Mouse (Mus musculus) thymus, postnatal 4 days (tissue): ENCODE results near the gene Cd47.

Experiments used
- DNase-seq: peaks from one replicate; pipeline ENCODE4 v3.0.0; 2021

The Cd47 gene

GRCm38 (mm10) chr16:49915532-49916476 is 115.5 kb downstream of the Cd47 start:
- no peak for DNase-seq

DNA sequence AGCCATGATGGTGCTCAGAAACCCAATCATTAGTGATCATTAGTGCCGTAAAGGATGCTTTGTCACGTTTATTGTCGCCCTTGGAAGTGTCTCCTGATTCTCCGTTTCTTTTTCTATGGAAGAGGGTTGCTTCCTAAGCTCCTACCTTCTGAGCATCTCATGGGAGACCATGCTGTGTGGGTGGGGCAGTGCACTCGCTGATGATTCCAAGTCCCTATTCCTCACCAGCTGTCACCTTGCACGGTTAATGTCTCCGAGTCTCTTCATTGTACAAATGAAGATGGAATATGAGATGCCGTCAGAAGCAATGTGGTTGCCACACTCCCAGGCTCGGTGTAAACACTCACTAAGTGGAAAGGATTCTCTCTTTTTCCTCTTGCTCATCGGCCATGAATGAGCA is 119.9 kb downstream of the Cd47 start:
- no peak for DNase-seq

DNA sequence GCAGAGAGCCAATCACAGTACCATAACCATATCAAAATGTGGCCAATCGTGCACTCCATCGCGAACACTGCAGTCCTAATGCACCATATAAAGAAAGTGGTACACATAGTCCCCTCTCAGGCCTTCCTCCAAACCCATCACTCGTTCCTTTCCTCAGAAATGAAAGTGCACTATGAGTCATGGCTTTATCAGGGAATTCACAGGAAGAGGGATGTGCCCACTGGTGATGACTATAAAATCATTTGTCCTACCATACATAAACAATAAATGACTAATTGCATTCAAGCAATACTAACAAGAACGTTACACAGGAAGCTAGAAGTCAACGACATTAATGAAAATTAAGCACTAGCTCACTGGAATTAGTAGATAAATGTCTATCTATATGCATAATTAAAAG is 121.3 kb downstream of the Cd47 start:
- no peak for DNase-seq

DNA sequence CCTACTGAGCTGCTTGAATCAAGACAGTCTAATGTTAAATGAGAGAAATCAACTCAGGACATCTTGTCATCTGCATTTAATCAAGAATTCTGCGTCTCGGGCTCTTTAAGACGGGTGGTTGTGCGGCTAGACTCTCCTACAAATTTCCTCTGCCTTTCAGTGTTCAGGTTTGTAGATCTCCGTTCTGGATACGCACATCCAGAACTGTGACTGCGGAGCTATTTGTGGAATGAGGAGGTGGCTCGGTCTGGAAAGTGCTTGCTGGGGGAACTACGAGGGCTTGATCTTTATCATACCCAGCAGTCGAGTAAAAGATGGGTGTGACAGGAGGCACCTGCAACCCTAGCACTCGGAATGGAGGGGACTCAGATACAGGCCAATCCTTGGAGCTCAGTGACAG is 121.8 kb downstream of the Cd47 start:
- no peak for DNase-seq

DNA sequence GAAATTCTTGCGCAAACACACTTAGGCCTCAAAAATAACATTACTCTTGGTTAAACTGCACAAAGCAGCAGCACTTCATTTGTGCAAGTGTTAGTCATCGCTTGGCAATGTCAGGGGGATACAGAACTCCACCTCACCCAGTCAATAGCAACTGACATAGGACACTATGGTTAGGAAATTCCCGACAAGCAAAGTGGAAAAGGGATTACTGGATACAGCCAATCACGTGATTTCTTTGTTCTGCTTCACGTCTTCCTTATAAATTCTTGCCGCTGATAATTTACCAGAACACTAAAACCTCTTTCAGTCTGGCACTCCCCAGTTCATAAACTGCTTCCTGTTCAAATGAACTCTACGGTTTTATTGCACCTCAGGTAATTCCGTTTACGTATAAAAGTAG is 123.4 kb downstream of the Cd47 start:
- no peak for DNase-seq

- no peak for DNase-seq
Observed at GRCm38 (mm10) chr16:49924941-49925340, 124.6 kb downstream of the Cd47 start.

- no peak for DNase-seq
Observed at GRCm38 (mm10) chr16:49933274-49933673, 132.9 kb downstream of the Cd47 start.

- no peak for DNase-seq
Observed at GRCm38 (mm10) chr16:49936008-49936443, 135.7 kb downstream of the Cd47 start.

GRCm38 (mm10) chr16:49936793-49937192 is 136.5 kb downstream of the Cd47 start:
- DNase-seq, result no peak

- no peak for DNase-seq
Observed at GRCm38 (mm10) chr16:49937218-49938165, 137.2 kb downstream of the Cd47 start.

DNA sequence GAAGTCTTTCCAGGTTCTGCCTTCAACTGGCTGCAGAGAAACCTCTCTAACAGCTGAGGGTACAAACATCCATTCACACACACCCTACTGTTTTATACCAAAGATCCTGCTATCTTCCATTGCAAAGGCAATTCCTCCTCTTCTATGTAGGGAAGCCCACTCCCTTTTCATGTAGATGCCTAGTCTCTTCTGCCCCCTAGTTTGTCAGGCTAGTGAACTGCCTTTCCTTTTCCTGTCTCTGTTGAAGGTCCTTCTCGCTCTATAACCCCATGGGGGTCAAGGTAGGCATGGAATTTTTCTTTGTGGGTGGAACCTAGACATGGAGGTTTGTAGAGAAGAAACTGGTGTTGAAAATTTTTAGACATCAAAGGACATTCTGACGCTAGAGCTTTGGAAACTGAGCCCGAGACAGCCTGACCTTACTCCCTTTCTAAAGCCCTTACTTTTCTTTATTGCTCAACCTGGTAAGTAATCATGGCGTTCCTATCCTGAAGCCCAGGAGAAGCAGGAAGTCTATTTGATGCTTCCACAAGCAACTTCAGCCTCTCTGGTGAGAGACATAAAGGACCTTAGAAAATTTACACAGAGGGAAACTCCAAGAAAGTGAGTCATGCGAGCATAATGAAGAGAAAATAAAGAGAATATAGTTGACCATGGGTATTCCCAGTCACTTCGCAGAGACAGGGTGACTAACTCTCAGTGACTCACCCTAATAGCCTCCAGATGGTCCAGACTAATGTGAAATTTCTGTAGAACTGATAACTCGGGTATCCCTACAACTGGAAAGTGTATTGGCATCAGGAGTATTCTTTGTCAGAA is 138.4 kb downstream of the Cd47 start:
- DNase-seq, result no peak

DNA sequence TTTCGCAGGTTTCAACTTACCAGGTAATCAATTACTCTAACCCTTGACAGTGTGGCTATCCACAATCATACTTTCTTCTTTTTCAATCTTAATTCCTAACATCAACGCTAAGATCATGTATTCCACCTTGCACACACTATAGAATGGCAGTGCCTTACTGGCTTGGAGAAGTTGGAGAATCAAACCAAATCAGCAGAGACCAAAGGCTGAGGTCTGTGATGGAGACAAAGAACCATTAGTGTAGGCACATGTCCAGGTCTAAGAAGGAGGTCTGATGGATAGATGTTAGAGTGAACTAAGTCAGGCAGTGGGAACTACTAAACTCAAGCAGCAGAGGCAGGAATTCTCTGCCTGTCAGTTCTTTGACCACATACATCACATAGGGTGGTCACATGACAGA is 139.0 kb downstream of the Cd47 start:
- no peak for DNase-seq

DNA sequence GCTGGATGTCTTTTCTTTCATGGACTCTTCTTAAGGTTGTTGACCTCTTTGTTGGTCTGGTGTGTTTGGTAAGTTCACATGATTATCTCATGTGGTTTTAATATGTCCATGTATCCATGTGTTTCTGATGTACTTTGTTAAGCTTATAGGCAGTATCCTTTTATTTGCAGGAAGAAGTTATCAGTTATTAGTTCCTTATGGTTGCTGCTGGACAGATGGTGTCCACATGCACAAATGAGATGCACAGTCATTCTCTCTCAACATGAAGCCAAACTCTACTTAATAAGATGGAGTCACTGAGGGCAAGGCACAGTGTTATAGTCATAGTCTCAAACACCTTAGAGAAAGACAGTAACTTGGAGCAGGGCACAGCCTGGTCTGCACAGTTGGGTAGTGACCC is 140.1 kb downstream of the Cd47 start:
- DNase-seq, result no peak

GRCm38 (mm10) chr16:49941031-49941430 is 140.7 kb downstream of the Cd47 start:
- DNase-seq, result no peak

DNA sequence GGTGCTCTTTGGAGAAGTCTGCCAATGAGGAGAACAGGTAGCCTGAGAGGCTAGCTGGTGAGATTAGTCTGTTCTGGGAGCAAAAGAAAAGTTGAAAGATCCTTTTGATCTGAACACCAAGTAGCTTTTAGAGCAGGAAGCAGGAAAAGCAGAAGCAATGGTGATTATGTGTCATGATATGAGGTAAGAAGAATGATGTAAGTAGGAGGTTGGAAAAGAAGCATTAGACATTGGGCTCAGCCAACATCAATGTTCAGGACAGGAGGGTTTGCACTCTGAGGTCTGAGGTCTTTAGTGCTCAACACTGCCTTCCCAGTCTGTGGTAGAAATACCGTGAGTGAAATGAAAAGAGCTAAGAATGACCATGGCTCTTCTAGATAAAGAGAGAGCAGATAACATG is 143.4 kb downstream of the Cd47 start:
- no peak for DNase-seq

DNA sequence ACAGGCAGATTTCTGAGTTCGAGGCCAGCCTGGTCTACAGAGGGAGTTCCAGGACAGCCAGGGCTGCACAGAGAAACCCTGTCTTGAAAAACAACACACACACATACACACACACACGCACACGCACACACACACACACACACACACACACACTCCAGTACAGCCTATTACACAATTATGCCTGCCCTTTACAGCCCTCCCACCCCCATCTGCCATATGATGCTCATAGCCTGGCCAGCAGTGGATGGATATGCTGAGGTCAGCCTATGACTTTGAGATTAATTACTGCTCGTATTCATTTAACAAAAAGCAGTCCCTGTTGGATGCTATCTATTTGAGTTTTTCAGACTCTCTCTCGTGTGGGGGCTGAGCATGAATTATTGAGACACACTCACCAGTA is 144.8 kb downstream of the Cd47 start:
- no peak for DNase-seq

DNA sequence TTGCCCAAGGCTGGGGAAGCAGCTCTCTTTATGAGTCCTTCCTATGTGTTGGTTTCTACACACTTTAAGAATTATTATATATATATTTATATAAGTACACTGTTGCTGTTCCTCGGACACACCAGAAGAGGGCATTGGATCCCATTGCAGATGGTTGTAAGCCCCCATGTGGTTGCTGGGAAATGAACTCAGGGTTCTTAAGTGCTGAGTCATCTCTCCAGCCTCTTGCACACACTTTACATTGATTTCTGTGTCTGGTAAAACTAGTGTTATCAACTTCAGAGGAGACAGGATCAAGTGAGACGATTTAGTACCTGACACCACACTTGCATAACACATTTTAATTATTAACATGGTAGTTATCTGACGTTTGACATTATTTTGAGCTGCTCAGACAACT is 146.7 kb downstream of the Cd47 start:
- DNase-seq, result no peak

- DNase-seq, result no peak
Observed at GRCm38 (mm10) chr16:49947610-49948009, 147.3 kb downstream of the Cd47 start.

DNA sequence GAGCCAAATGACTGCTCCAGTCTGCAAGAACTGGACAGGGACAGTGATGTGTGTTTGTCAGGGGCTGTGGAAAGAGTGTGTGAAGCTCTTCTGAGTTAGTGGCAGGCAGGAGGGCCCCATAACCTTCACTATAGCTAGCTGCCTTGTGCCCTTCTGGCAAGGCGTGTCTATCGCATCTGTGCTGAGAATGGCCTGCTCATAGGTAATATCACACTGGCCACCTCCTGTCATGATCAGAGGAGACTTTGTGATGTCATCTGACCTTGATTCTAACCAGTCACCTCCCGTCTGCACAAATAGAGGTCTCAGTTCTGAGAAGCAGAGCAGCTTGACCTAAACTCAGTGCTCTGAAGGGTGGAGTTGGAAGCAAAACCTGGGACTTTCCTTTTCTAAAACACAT is 148.0 kb downstream of the Cd47 start:
- DNase-seq, result no peak

- DNase-seq, result no peak
Observed at GRCm38 (mm10) chr16:49949261-49949660, 148.9 kb downstream of the Cd47 start.

DNA sequence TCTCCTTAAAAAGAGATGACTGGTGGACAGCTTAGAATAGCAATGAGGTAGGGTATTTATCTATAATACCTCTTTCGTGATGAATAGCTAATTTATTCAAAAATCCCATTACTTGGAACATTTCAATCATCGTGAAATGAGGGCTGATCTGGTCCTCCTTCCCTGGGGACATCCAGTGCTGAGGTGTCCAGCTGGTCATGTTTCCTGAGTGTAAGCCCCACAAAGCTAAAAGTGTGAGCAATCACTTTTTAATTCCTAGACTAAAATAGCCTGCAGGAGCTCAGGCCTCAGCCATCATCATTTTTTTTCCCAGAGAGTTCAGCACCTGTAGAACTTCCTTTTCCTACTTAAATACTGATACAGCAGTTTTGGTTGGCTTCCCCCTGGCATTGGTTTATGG is 150.0 kb downstream of the Cd47 start:
- DNase-seq, result no peak

DNA sequence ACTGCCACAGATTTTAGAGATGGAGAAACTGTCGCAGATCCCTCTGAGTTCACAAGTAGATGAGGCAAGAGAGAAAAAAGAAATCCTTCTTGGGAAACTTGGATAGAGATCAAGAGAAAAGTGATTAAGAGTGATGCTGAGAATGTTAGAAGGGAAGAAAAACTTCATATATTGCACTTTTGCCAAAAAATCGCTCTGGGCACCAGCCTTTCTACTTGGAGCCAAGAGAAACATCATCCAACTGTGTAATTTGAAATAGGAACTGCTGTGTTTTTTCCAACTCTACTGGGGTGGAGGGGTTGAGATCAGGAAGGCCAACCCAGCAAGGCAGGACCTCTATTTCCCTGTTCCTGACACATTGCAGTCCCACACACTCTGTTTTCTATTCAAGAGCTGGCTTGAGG is 151.0 kb downstream of the Cd47 start:
- DNase-seq, result no peak
